Mouse (Mus musculus) ES-E14 (cell line): ENCODE results near the gene Mtor. TPM values are rescaled to one million over a fixed set of nuclear protein-coding genes. Genes with fewer than 3 reads are reported as not detected.
A peak's percentile ranks its signal among the peaks of the same experiment; 100 is the strongest.

Experiments
- DNase-seq: peaks from one replicate; pipeline ENCODE4 v3.0.0-alpha.2; 2013; ENCODE audit warnings: low read depth, low spot score
- H3K27ac ChIP-seq: 2 replicates; pipeline ENCODE4 v1.5.1; 2012; ENCODE audit warnings: low read depth, mild to moderate bottlenecking, low read length, moderate library complexity, mixed read lengths; ENCODE audit not compliant: poor library complexity, insufficient read depth, severe bottlenecking
- H3K36me3 ChIP-seq: 2 replicates; pipeline ENCODE4 v1.6.1; 2012; ENCODE audit warnings: mild to moderate bottlenecking, low read length, moderate library complexity, mixed read lengths; ENCODE audit not compliant: control insufficient read depth, poor library complexity, insufficient read depth, severe bottlenecking
- H3K4me1 ChIP-seq, 2 experiments: fragments of 150-350 bp in 1 of 2; sonication (generic) in 1 of 2; 2 replicates each; pipeline ENCODE4 v1.6.1; 2012; ENCODE audit warnings: low read length in 2 of 2, mild to moderate bottlenecking in 1 of 2, mixed read lengths in 1 of 2; ENCODE audit not compliant: control insufficient read depth in 2 of 2, insufficient read depth in 2 of 2, poor library complexity in 1 of 2
- H3K4me3 ChIP-seq, 2 experiments: fragments of 150-350 bp in 1 of 2; sonication (generic) in 1 of 2; 2 replicates each; pipeline ENCODE4 v1.5.1; 2012; ENCODE audit warnings: low read length in 2 of 2, low read depth in 1 of 2, mild to moderate bottlenecking in 1 of 2, mixed read lengths in 1 of 2; ENCODE audit not compliant: insufficient read depth in 1 of 2, poor library complexity in 1 of 2, severe bottlenecking in 1 of 2
- H3K9ac ChIP-seq: 2 replicates; pipeline ENCODE4 v1.6.1; 2012; ENCODE audit warnings: low read depth, mild to moderate bottlenecking, low read length, mixed read lengths; ENCODE audit not compliant: poor library complexity, insufficient read depth, severe bottlenecking
- H3K9me3 ChIP-seq: fragments of 150-350 bp; sonication (generic); 2 replicates; pipeline ENCODE4 v1.6.1; 2012; ENCODE audit warnings: low read depth, mild to moderate bottlenecking, low read length; ENCODE audit not compliant: control insufficient read depth, insufficient read depth
- CHD2 ChIP-seq: IDR thresholded peaks from 2 replicates; pipeline ENCODE4 v1.6.1; 2014; ENCODE audit warnings: mild to moderate bottlenecking, low read depth, low read length, inconsistent platforms
- HCFC1 ChIP-seq: IDR thresholded peaks from 2 replicates; pipeline ENCODE4 v1.6.1; 2012; ENCODE audit warnings: low read length, inconsistent platforms, borderline replicate concordance; ENCODE audit not compliant: insufficient read depth
- MAFK ChIP-seq: IDR thresholded peaks from 2 replicates; pipeline ENCODE4 v1.6.1; 2014; ENCODE audit warnings: mild to moderate bottlenecking, low read depth, low read length, inconsistent platforms; ENCODE audit not compliant: insufficient read depth
- ZC3H11A ChIP-seq: IDR thresholded peaks from 2 replicates; pipeline ENCODE4 v1.6.1; 2012; ENCODE audit warnings: low read depth, mild to moderate bottlenecking, inconsistent platforms, low read length, borderline replicate concordance
- ZNF384 ChIP-seq: IDR thresholded peaks from 2 replicates; pipeline ENCODE4 v1.6.1; 2012; ENCODE audit warnings: low read depth, low read length, inconsistent platforms
- in situ Hi-C, 2 experiments: fragments of 600-800 bp; cut with MboI; formaldehyde crosslinking; loops; one replicate each; pipeline ENCODE4 v1.15.1; 2025; ENCODE audit warnings: low sequenced_read_pairs in 2 of 2, inconsistent platforms in 1 of 2; ENCODE audit not compliant: unreplicated experiment in 2 of 2
- total RNA-seq: library from RNA; depleted of rRNA; stranded (reverse); fragments of 300-350 nt; gene quantifications from 2 replicates; pipeline ENCODE4 v1.2.3, GENCODE M21; 2012

Gene Mtor
- total RNA-seq, 1 experiment: 37.6 TPM

GRCm38 (mm10) chr4:148429686-148430085, 18.7 kb upstream of the Mtor start:
- H3K9ac ChIP-seq: no peak overlapping the region
- no peaks in the 10 kb centered on the region for H3K36me3 ChIP-seq
- peak; percentile 80 for DNase-seq
- H3K4me1 ChIP-seq: peaks cover 0 to 7% of the 10 kb centered on the region in 2 experiments; a peak in 1 of 4 replicates
- H3K4me3 ChIP-seq: no peak overlapping the region
- in situ Hi-C loops: no loop called here
- no peaks in the 10 kb centered on the region for H3K9me3 ChIP-seq
- no peak overlapping the region for H3K27ac ChIP-seq
- TF ChIP-seq HCFC1 (0 out of 2 replicates have a peak, but pooled peaks have one; percentile 24), ZC3H11A (no peak)

GRCm38 (mm10) chr4:148430880-148431519, 17.4 kb upstream of the Mtor start:
- Histone ChIP-seq H3K4me3 (no peak overlapping the region), H3K36me3 (peaks cover 9% of the 10 kb centered on the region; the same call in 1 of the 2 replicates), H3K4me1 (peaks cover 0 to 7% of the 10 kb centered on the region in 2 experiments; a peak in 1 of 4 replicates), H3K27ac (no peak overlapping the region), H3K9me3 (no peaks in the 10 kb centered on the region), H3K9ac (no peak overlapping the region)
- DNase-seq: no peak
- in situ Hi-C loops: no loop called here
- TF ChIP-seq MAFK (no peak), HCFC1 (no peak)

GRCm38 (mm10) chr4:148432488-148432887, 15.9 kb upstream of the Mtor start:
- no peak overlapping the region for H3K27ac ChIP-seq
- in situ Hi-C loops: no loop called here
- no peak for TF ChIP-seq ZNF384
- TF ChIP-seq ZC3H11A: no peak
- no peak for TF ChIP-seq CHD2
- no peak for TF ChIP-seq HCFC1
- TF ChIP-seq MAFK: no peak
- peaks cover 15% of the 10 kb centered on the region; the same call in 1 of the 2 replicates for H3K36me3 ChIP-seq
- peaks cover 0 to 7% of the 10 kb centered on the region in 2 experiments; a peak in 1 of 4 replicates for H3K4me1 ChIP-seq
- H3K9me3 ChIP-seq: no peaks in the 10 kb centered on the region
- H3K9ac ChIP-seq: no peak overlapping the region
- no peak overlapping the region for H3K4me3 ChIP-seq
- no peak for DNase-seq

- DNase-seq: no peak
- in situ Hi-C loops: no loop called here
- TF ChIP-seq CHD2: no peak
- Histone ChIP-seq H3K4me1 (peaks cover 0 to 6% of the 10 kb centered on the region in 2 experiments; a peak in 1 of 4 replicates), H3K9me3 (no peaks in the 10 kb centered on the region), H3K36me3 (peaks cover 15% of the 10 kb centered on the region; the same call in 1 of the 2 replicates), H3K9ac (no peak overlapping the region), H3K4me3 (no peak overlapping the region), H3K27ac (no peak overlapping the region)
Measured at GRCm38 (mm10) chr4:148433336-148433735, 15.1 kb upstream of the Mtor start.

GRCm38 (mm10) chr4:148433813-148434212, 14.6 kb upstream of the Mtor start:
- TF ChIP-seq ZNF384 (no peak), CHD2 (no peak), HCFC1 (no peak), ZC3H11A (no peak), MAFK (no peak)

More at GRCm38 (mm10) chr4:148433813-148434212, 14.6 kb upstream of the Mtor start:
- Histone ChIP-seq H3K36me3 (peaks cover 15% of the 10 kb centered on the region; the same call in 1 of the 2 replicates), H3K4me3 (no peak overlapping the region), H3K9me3 (no peaks in the 10 kb centered on the region), H3K4me1 (peaks cover 0 to 5% of the 10 kb centered on the region in 2 experiments; a peak in 1 of 4 replicates), H3K27ac (no peak overlapping the region), H3K9ac (no peak overlapping the region)
- no peak for DNase-seq
- in situ Hi-C loops: no loop called here
